Mouse (Mus musculus) hindbrain, embryonic 14.5 days (tissue): ENCODE measurements around the gene Rnasek. TPM values are rescaled to one million over a fixed set of nuclear protein-coding genes. Genes with fewer than 3 reads are reported as not detected.

ENCODE experiments used
- ATAC-seq: fragments of 200-750 bp; cut with Nextera tagmentation; 2 replicates; pipeline ENCODE4 v1.8.0; 2017; ENCODE audit warnings: moderate number of reproducible peaks, mild to moderate bottlenecking, moderate TSS enrichment, moderate library complexity; ENCODE audit not compliant: low FRiP score
- DNase-seq: peaks from one replicate; pipeline ENCODE4 v3.0.0-alpha.2; 2015; ENCODE audit warnings: low spot score
- H3K27ac ChIP-seq: fragments of 300-500 bp; sonication (generic); 2 replicates; pipeline ENCODE4 v1.5.1; 2014; ENCODE audit warnings: mild to moderate bottlenecking, moderate library complexity
- H3K27me3 ChIP-seq: fragments of 300-500 bp; sonication (generic); 2 replicates; pipeline ENCODE4 v1.6.1; 2014; ENCODE audit warnings: mild to moderate bottlenecking, low read length, mixed read lengths; ENCODE audit not compliant: control insufficient read depth, insufficient read depth
- H3K36me3 ChIP-seq: fragments of 300-500 bp; sonication (generic); replicated peaks from 2 replicates; pipeline ENCODE4 v1.6.1; 2014; ENCODE audit not compliant: control insufficient read depth, insufficient read depth
- H3K4me1 ChIP-seq: fragments of 300-500 bp; sonication (generic); replicated peaks from 2 replicates; pipeline ENCODE4 v1.6.1; 2014; ENCODE audit warnings: antibody characterized with exemption, low read length, mixed read lengths; ENCODE audit not compliant: control insufficient read depth, insufficient read depth
- H3K4me2 ChIP-seq: fragments of 300-500 bp; sonication (generic); replicated peaks from 2 replicates; pipeline ENCODE4 v1.6.1; 2014; ENCODE audit warnings: mild to moderate bottlenecking, moderate library complexity
- H3K4me3 ChIP-seq: fragments of 300-500 bp; sonication (generic); replicated peaks from 2 replicates; pipeline ENCODE4 v1.5.1; 2014; ENCODE audit warnings: mild to moderate bottlenecking, low read length
- H3K9ac ChIP-seq: fragments of 300-500 bp; sonication (generic); 2 replicates; pipeline ENCODE4 v1.6.1; 2014
- H3K9me3 ChIP-seq: fragments of 300-500 bp; sonication (generic); 2 replicates; pipeline ENCODE4 v1.6.1; 2016; ENCODE audit warnings: low read length; ENCODE audit not compliant: control insufficient read depth
- WGBS: fragments of 180-500 bp; shearing (Covaris S2); extraction: QIAGEN DNeasy Blood & Tissue Kit; methylation state at CpG from one replicate; pipeline ENCODE4 v1.1.7; 2014; 5-methylcytosine and 5-hydroxymethylcytosine counted together
- polyA plus RNA-seq: library from polyadenylated mRNA; unstranded; fragments of >200 nt; fragmentation: Nextera tagmentation; extraction: Ambion mirVana; gene quantifications from 2 replicates; pipeline ENCODE4 v1.2.1, GENCODE M21; 2014

The Rnasek gene
- polyA plus RNA-seq, 1 experiment from 2014 or later: 388 TPM

DNA sequence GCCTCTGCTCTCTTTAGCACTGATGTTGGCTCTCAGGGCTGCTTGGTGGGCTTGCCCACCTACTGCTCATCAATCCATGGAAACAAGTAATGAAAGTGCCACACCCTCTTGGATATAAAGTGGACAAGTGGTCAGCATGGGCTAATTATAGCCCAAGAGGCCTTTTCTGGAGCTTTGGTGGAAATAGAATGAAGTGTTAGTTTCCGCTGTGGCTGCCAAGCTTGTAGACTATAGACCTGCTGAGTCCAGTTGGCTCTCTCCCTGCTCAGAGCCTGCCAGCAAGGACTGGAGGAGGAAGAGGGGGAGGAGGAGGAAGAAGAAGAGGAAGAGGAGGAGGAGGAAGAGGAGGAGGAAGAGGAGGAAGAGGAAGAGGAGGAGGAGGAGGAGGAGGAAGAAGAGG is 26.8 kb upstream of the Rnasek start:
- Histone ChIP-seq H3K4me1 (no peaks in the 10 kb centered on the region), H3K4me2 (no peak overlapping the region), H3K27ac (no peak overlapping the region), H3K4me3 (no peak overlapping the region), H3K9ac (no peak overlapping the region), H3K27me3 (no peaks in the 10 kb centered on the region), H3K9me3 (no peaks in the 10 kb centered on the region), H3K36me3 (no peaks in the 10 kb centered on the region)
- ATAC-seq (no peak), DNase-seq (no peak)
- 91% methylated on average over 1 of the region's 1 CpGs for WGBS

DNA sequence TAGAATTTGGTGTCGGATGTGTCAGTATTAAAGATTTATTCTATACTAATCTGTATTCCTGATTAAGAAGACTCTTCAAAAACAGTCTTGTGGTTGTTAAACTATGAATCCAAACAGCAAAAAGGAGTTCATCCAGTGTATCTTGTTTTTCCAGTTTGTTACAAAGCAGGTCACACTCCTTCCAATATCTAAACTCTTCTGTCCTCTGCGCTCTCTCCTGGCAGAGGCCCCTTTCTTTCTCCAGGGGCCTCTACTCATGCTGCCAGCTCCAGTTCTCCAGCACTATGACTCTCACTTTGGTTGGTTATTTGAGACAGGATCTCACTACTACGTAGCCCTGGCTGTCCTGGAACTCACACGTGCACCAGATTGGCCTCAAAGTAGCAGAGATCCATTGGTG is 26.2 kb upstream of the Rnasek start:
- WGBS: 89% methylated on average over 4 of the region's 4 CpGs
- no peaks in the 10 kb centered on the region for H3K4me1 ChIP-seq
- no peak overlapping the region for H3K9ac ChIP-seq
- H3K4me3 ChIP-seq: no peak overlapping the region
- H3K4me2 ChIP-seq: no peak overlapping the region
- H3K27me3 ChIP-seq: no peaks in the 10 kb centered on the region
- ATAC-seq: no peak
- no peaks in the 10 kb centered on the region for H3K36me3 ChIP-seq
- no peak for DNase-seq
- no peak overlapping the region for H3K27ac ChIP-seq
- H3K9me3 ChIP-seq: no peaks in the 10 kb centered on the region; the same call in 1 of the 2 replicates

DNA sequence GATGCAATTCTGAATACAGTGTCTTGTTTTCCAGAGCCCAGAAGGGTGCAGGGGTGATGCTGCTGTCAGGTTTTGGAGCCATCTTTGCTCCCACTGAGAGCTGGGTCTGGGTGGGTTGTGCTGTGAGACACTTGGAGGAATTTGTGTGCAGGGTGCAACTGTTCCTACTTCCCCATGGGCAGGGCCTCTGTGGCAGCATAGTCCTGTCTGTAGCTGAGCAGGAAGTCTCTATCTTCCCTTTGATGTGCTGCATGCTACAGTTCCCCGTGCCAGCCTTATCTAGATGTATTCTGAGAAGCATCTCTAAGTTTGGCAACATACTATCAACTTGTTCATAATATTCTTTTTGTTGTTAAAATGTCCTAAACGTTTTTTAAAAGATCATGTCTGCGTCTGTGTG is 25.6 kb upstream of the Rnasek start:
- H3K9ac ChIP-seq: no peak overlapping the region
- H3K4me1 ChIP-seq: no peaks in the 10 kb centered on the region
- H3K4me2 ChIP-seq: no peak overlapping the region
- no peak for DNase-seq
- no peaks in the 10 kb centered on the region for H3K27me3 ChIP-seq
- no peak for ATAC-seq
- H3K36me3 ChIP-seq: no peaks in the 10 kb centered on the region
- 61% methylated on average over 3 of the region's 3 CpGs for WGBS
- H3K27ac ChIP-seq: no peak overlapping the region
- H3K9me3 ChIP-seq: no peaks in the 10 kb centered on the region; the same call in 1 of the 2 replicates
- no peak overlapping the region for H3K4me3 ChIP-seq

DNA sequence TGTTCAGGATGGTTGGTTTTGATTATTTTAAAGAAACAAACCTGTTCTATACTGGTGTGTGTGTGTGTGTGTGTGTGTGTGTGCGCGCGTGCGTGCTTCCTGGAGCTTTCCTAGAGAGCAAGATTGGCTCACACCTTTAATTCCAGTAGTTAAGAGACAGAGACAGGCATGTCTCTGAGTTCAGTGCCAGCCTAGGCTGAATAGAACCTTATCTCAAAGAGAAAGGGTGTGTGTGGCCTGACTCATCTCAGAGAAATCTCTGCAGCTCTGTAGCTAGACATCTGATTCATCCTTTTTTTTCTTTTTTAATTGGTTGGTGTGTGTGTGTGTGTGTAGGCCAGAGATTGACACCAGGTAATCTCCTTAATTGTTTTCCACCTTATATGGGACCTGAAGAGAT is 19.4 kb upstream of the Rnasek start:
- peaks cover 21% of the 10 kb centered on the region for H3K27me3 ChIP-seq
- H3K36me3 ChIP-seq: no peaks in the 10 kb centered on the region
- no peak overlapping the region for H3K4me2 ChIP-seq
- no peak overlapping the region for H3K4me3 ChIP-seq
- H3K9ac ChIP-seq: no peak overlapping the region
- WGBS: 91% methylated on average over 4 of the region's 4 CpGs
- 0 out of 2 replicates have a peak, but pooled peaks cover 4% of the 10 kb centered on the region for H3K4me1 ChIP-seq
- H3K27ac ChIP-seq: no peak overlapping the region
- no peak for DNase-seq
- no peaks in the 10 kb centered on the region; the same call in 1 of the 2 replicates for H3K9me3 ChIP-seq
- no peak for ATAC-seq

DNA sequence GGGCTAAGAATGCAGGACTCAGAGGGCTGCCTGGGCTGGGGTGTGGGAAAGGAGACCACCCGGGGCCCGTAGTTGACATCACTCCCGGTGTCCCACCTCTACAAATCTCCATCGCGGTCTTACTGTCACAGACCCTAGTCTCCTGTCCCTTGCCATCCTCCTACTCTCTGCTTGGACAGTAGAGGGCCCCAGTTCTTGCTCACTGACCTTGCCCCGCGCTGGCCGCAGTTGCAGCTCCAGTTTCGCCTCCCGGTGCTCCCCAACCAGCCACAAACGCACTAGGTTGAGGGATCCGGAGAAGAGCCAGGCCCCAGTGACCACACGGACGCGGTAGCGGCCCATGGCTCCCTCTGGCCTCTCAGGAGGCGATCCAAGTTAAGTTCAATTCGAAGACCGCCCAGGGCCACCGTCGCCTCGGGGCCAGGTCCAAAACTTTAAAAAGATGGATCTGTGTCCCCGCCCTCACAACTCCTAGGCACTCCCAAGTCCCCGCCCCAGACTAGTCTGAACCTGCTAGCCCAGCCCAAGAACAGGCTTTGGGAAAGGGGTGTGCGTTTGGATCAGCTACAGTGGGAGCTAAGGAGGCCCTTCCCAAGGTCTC is 15.4 kb upstream of the Rnasek start, which contains the start of gene Alox12:
Alox12 (minus strand) TSS at position 423 of the 601 bp plus-strand sequence.
- H3K9me3 ChIP-seq: no peaks in the 10 kb centered on the region
- H3K27ac ChIP-seq: no peak within 1 kb of the TSS
- peak within 1 kb of the TSS; percentile 13; the same call in 1 of the 2 replicates for H3K4me3 ChIP-seq
- peaks cover 46% of the 10 kb centered on the region for H3K27me3 ChIP-seq
- H3K36me3 ChIP-seq: no peaks in the 10 kb centered on the region
- ATAC-seq: no peak
- WGBS: under 1% methylated on average over 25 of the region's 25 CpGs
- no peak for DNase-seq
- 0 out of 2 replicates have a peak, but pooled peaks cover 8% of the 10 kb centered on the region for H3K4me1 ChIP-seq
- H3K9ac ChIP-seq: no peak within 1 kb of the TSS
- peak within 1 kb of the TSS; percentile 33 for H3K4me2 ChIP-seq

DNA sequence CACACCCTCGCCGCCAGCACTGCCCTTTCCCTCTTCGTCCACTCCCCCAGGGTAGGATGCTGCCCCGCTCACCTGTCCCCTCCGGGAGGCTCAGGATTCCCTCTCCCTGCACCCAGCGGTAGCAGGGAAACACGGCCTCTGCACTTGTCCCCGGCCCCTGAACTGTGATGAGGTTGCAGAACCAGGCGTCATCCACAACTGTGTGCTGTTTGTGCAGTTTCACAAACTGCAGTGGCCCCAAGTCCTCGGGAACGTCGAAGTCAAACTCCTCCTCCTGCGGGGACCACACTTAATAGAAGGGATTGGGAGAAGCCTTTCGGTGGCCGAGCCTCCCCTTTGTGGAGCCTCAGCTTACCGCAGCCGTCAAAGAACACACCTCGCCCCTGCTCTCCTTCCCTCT is 14.7 kb upstream of the Rnasek start:
- WGBS: 4% methylated on average over 18 of the region's 18 CpGs
- H3K27ac ChIP-seq: no peak overlapping the region
- H3K9me3 ChIP-seq: no peaks in the 10 kb centered on the region
- H3K4me2 ChIP-seq: peak overlapping the region; percentile 33
- H3K27me3 ChIP-seq: peaks cover 46% of the 10 kb centered on the region
- no peaks in the 10 kb centered on the region for H3K36me3 ChIP-seq
- 0 out of 2 replicates have a peak overlapping the region, but pooled peaks have one; percentile 13 for H3K4me3 ChIP-seq
- DNase-seq (no peak), ATAC-seq (no peak)
- no peak overlapping the region for H3K9ac ChIP-seq
- H3K4me1 ChIP-seq: 0 out of 2 replicates have a peak, but pooled peaks cover 8% of the 10 kb centered on the region

DNA sequence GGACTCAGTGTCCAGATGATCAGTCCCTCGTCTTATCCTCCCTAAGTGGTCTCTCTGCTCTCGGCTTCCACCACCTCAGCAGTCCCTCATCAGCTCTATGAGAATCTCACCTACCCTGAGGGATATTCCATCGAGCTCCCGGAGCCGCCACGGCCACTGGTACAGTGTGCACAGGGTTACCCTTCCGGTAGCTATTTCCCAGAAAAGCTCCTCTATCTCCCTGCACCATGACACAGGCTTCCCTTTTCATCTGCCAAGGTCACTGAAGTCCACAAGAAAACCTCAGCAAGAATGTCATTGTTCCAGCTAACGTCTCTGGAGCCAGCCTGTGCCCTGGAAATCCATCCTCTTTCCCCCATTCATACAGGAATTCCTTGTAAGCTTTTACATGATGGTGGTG is 12.2 kb upstream of the Rnasek start:
- H3K27ac ChIP-seq: no peak overlapping the region
- H3K4me2 ChIP-seq: no peak overlapping the region
- peaks cover 46% of the 10 kb centered on the region for H3K27me3 ChIP-seq
- no peak overlapping the region for H3K9ac ChIP-seq
- H3K36me3 ChIP-seq: no peaks in the 10 kb centered on the region
- H3K9me3 ChIP-seq: no peaks in the 10 kb centered on the region
- H3K4me1 ChIP-seq: 0 out of 2 replicates have a peak, but pooled peaks cover 8% of the 10 kb centered on the region
- no peak for DNase-seq
- 85% methylated on average over 8 of the region's 8 CpGs for WGBS
- no peak overlapping the region for H3K4me3 ChIP-seq
- ATAC-seq: no peak

DNA sequence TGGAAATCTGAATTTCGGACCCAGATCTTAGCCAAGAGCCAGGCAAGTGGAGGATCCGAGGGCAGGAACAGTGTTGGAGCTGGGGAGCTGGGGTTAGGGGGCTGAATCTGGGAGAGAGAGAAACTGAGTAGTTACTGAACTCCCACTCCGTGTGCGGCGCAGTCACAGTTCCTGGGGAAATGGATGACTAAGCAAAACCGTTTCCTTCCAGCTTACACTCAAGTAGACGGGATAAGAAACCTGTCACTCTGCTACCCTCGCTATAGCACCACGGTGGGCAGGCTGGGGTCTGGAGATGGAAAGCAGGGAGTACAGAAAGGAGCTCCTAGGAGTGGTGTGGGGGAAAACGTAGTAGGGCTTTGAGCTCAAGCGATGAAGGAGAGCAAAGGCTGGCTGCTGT is 10.5 kb upstream of the Rnasek start:
- H3K9ac ChIP-seq: no peak overlapping the region

DNA sequence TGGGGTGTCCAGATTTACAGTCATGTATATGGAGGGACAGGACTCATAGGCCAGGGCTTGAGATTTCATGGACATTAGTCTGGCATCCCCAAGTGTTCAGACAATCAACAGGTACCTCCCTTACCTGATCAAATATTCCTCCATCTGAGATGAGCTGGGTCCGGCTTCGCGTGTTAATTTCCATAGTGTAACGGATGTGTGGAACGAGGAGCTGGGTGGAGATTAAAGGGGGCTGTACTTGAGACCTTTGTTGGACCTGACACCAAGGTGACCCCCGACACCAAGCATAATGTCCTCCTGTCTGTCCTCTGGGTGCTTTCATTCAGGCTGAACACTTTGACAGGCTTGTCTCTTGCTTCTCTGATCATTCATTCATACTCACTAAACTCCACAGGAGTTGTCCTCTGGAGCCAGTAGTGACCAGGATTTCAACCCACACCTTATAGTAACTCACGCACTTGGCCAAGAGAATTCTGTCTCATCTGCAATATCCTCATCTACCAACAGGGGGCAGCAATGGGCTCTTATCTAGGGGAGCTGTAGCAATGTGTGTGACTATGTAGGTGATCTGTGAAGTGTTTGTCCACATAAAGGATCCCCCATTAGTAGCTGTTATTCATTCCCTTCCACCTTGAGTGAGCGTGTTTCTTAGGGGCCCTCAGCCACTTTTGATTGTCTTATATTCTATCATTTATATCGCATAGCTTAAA is 7.6 kb upstream of the Rnasek start:
- 49% methylated on average over 9 of the region's 9 CpGs for WGBS
- no peaks in the 10 kb centered on the region for H3K4me1 ChIP-seq
- H3K9me3 ChIP-seq: no peaks in the 10 kb centered on the region
- H3K4me3 ChIP-seq: no peak overlapping the region
- H3K27ac ChIP-seq: no peak overlapping the region
- H3K9ac ChIP-seq: no peak overlapping the region
- H3K36me3 ChIP-seq: no peaks in the 10 kb centered on the region
- H3K4me2 ChIP-seq: no peak overlapping the region
- ATAC-seq (no peak), DNase-seq (peak; percentile 74)
- peaks cover 8% of the 10 kb centered on the region for H3K27me3 ChIP-seq

More for the DNA sequence above, 10.5 kb upstream of the Rnasek start:
- ATAC-seq: no peak
- H3K27ac ChIP-seq: no peak overlapping the region
- no peaks in the 10 kb centered on the region for H3K9me3 ChIP-seq
- WGBS: 76% methylated on average over 11 of the region's 11 CpGs
- DNase-seq: no peak
- no peak overlapping the region for H3K4me2 ChIP-seq
- no peaks in the 10 kb centered on the region for H3K36me3 ChIP-seq
- H3K4me3 ChIP-seq: no peak overlapping the region
- peaks cover 36% of the 10 kb centered on the region for H3K27me3 ChIP-seq
- 0 out of 2 replicates have a peak, but pooled peaks cover 8% of the 10 kb centered on the region for H3K4me1 ChIP-seq
